Mouse (Mus musculus) midbrain, embryonic 10.5 days (tissue): ENCODE measurements around the gene Zfp93. TPM values are rescaled to one million over a fixed set of nuclear protein-coding genes. Genes with fewer than 3 reads are reported as not detected.
A peak's percentile ranks its signal among the peaks of the same experiment; 100 is the strongest.

Experiments used
- DNase-seq: peaks from one replicate; pipeline ENCODE4 v3.0.0-alpha.2; 2017; ENCODE audit warnings: low spot score
- H3K27ac ChIP-seq: fragments of 300-500 bp; sonication (generic); replicated peaks from 2 replicates; pipeline ENCODE4 v1.5.1; 2016; ENCODE audit warnings: mild to moderate bottlenecking
- H3K27me3 ChIP-seq: fragments of 300-500 bp; sonication (generic); 2 replicates; pipeline ENCODE4 v1.6.1; 2016; ENCODE audit warnings: low read depth, mild to moderate bottlenecking; ENCODE audit not compliant: poor library complexity, severe bottlenecking
- H3K36me3 ChIP-seq: fragments of 300-500 bp; sonication (generic); 2 replicates; pipeline ENCODE4 v1.6.1; 2016; ENCODE audit warnings: mild to moderate bottlenecking, moderate library complexity
- H3K4me1 ChIP-seq: fragments of 300-500 bp; sonication (generic); 2 replicates; pipeline ENCODE4 v1.6.1; 2016
- H3K4me3 ChIP-seq: fragments of 300-500 bp; sonication (generic); 2 replicates; pipeline ENCODE4 v1.5.1; 2016; ENCODE audit warnings: mild to moderate bottlenecking, moderate library complexity
- H3K9me3 ChIP-seq: fragments of 300-500 bp; sonication (generic); replicated peaks from 2 replicates; pipeline ENCODE4 v1.6.1; 2016; ENCODE audit warnings: mild to moderate bottlenecking
- WGBS: fragments of 180-500 bp; shearing (Covaris S2); methylation state at CpG from one replicate; pipeline ENCODE4 v1.1.7; 2016; 5-methylcytosine and 5-hydroxymethylcytosine counted together
- polyA plus RNA-seq: library from polyadenylated mRNA; unstranded; fragments of >200 nt; fragmentation: Nextera tagmentation; extraction: Ambion mirVana; gene quantifications from 2 replicates; pipeline ENCODE4 v1.2.1, GENCODE M21; 2016

Gene Zfp93
- polyA plus RNA-seq, 1 experiment from 2014 or later = 6.2 TPM

DNA sequence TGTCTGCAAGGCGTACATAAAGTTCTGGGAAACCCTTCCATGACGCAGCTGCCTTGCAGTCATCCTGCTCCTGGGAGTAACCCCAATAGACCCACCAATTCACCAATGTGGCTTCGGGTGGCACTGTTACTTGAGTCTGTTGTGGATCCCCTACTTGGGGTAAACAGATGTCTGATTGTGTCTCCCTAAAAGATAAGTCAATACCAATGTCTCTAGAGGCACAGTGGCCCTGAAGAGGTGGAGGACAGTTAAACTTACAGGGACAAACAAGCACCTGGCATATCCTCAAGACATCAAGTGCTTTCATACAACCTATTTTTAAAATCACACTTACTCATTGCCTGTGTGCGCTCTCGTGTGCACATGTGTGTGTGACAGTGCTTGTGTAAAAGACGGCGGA is 25.2 kb downstream of the Zfp93 start:
- no peak for DNase-seq
- H3K9me3 ChIP-seq = no peaks in the 10 kb centered on the region
- peaks cover 20% of the 10 kb centered on the region for H3K4me1 ChIP-seq
- WGBS = 98% methylated on average over 7 of the region's 7 CpGs
- peaks cover 74% of the 10 kb centered on the region for H3K36me3 ChIP-seq
- H3K4me3 ChIP-seq = no peak overlapping the region
- H3K27me3 ChIP-seq = no peaks in the 10 kb centered on the region
- no peak overlapping the region for H3K27ac ChIP-seq

DNA sequence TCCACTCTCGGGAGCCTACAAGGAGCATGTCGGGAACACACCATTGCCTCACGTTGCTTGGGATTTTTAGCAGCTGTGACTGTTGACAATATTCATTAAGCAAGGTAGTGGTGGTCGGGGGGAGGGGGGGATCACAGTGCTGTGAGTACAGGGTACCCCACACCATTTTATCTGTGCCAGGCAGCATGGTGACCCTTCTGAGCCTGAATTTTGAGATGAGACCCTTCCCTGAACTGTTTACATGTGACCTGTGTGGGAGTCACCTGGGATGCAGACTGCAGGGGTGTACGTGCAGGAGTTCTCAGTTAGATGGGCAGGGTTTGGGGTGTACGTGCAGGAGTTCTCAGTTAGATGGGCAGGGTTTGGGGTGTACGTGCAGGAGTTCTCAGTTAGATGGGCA is 26.2 kb downstream of the Zfp93 start:
- H3K4me1 ChIP-seq = peaks cover 27% of the 10 kb centered on the region
- peaks cover 65% of the 10 kb centered on the region for H3K36me3 ChIP-seq
- H3K27me3 ChIP-seq = no peaks in the 10 kb centered on the region
- DNase-seq = no peak
- WGBS = 95% methylated on average over 7 of the region's 7 CpGs
- H3K27ac ChIP-seq = no peak overlapping the region
- H3K9me3 ChIP-seq = no peaks in the 10 kb centered on the region
- H3K4me3 ChIP-seq = no peak overlapping the region

DNA sequence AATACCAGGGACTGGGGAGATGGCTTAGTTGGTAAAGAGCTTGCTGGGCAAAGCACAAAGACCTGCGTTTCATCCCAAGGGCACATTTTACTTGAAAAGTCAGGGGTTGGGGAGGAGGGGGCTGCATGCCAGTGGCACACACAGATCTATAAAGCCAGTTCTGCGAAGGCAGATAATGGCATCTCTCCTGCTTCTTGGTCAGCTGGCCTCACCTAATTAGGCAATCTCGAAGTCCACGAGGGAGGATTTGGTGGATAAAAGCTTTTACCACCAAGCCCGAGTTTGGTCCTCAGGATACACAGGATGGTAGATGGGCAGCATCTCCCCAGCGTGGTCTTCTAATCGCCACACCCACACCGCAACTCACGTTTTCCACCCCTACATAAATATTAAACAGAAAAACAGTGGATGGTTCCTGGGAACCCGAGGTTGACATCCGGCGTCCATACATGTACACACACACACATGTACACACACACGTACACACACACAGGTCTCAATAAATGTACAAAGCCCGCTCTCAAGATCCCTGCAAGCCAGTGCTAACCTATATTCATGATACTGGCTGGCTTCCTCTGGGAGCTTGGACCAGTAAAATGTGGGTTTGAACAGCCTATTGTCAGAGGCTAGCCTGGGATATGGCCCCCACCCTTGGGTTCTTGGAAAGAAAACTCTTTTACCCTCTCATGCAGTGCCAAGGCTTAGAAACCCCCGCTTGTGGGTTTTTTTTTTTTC is 27.3 kb downstream of the Zfp93 start:
- Histone ChIP-seq H3K36me3 (peaks cover 65% of the 10 kb centered on the region), H3K9me3 (no peaks in the 10 kb centered on the region), H3K27ac (no peak overlapping the region), H3K4me1 (peaks cover 27% of the 10 kb centered on the region), H3K27me3 (no peaks in the 10 kb centered on the region), H3K4me3 (peak overlapping the region; percentile 76; the same call in 1 of the 2 replicates)
- no peak for DNase-seq
- 94% methylated on average over 15 of the region's 15 CpGs for WGBS

DNA sequence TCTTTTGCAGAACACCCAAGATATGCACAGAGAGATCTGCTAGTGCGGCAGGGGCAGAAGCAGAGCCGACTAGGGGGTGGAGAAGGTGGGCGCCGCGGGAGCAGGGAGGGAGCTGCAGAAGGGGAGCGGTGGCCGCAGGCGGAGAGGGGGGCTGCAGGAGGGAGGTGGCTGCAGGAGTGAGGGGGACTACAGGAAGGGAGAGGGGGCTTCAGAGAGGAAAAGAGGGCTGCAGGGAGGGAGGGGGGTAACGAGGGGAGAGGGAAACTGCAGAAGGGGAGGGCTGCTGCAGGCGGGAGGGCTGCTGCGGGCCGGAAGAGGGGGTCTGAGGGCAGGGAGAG is 28.4 kb downstream of the Zfp93 start:
- H3K4me3 ChIP-seq = peak overlapping the region; percentile 76
- 1% methylated on average over 12 of the region's 12 CpGs for WGBS
- no peaks in the 10 kb centered on the region for H3K27me3 ChIP-seq
- H3K27ac ChIP-seq = peak overlapping the region; percentile 91
- peaks cover 27% of the 10 kb centered on the region for H3K4me1 ChIP-seq
- H3K36me3 ChIP-seq = peaks cover 65% of the 10 kb centered on the region
- no peak for DNase-seq
- H3K9me3 ChIP-seq = no peaks in the 10 kb centered on the region

DNA sequence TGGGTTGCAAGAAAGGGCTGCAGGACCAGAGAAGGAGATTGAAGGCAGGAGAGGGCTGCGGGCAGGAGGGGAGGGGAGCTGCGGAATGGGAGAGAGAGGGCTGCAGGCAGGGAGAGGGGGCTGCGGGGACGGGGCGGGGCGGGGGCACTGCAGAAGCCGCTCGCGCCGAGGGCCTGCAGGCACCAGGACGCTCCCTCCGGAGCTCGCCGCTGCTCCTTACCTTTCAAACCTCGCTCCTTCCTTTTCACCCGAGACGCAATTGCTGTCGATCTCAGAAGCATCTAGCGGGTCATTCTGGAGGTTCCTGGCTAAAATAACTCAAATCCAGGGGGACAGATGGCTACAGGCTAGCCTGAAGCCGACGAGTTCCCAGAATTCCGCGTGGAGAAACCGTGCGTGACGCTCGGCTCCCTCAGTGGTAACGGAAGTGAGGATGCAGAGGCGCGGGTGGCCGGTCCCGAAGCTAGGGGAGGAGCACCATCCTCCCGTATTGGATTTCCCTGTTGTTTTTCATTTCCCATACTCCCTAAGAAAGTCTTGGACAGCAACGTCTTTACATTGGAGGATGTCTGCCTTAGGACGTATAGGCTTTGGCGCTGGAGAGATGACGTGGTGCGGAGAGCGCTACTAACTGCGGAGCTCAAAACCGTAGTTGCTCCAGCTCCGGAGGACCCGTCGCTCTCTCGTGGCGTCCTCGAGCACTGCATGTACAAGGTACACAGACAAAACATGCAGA is 28.9 kb downstream of the Zfp93 start:
- Histone ChIP-seq H3K36me3 (peaks cover 63% of the 10 kb centered on the region), H3K27me3 (no peaks in the 10 kb centered on the region), H3K9me3 (no peaks in the 10 kb centered on the region), H3K4me1 (peaks cover 27% of the 10 kb centered on the region), H3K4me3 (peak overlapping the region; percentile 76), H3K27ac (peak overlapping the region; percentile 91)
- peak; percentile 83 for DNase-seq
- WGBS = under 1% methylated on average over 45 of the region's 47 CpGs

DNA sequence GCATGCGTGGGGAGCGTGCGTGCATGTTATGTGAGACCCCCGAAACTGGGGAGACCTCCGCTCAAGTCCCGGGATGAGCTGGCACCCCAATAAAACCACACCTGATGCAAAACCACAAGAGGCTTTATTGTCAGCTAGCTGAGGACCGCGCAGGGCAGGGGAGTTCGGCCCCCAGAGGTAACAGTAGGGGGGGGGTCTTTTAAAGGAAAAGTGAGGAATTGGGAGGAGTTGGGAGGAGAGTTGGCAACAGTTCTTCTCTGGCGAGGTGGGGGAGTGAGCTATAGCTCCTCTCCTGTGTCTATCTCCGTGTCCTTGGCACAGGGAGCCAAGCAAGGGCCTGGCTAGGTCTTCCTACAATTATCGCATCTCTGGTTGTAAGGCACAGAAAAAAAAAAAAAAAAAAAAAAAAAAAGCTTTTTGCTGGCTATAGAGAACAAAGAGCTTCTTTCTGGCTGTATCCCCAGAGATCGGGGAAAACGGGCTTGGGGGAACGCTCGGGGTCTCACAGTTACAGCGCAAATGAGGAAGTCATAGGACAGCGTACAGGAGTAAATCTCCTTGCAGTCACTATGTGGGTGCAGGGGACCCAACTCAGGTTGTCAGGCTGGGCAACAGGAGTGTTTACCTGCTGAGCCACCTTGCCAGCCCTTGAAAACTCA is 29.7 kb downstream of the Zfp93 start:
- H3K27ac ChIP-seq = peak overlapping the region; percentile 91
- peaks cover 59% of the 10 kb centered on the region for H3K36me3 ChIP-seq
- H3K4me3 ChIP-seq = peak overlapping the region; percentile 76
- peak; percentile 34 for DNase-seq
- no peaks in the 10 kb centered on the region for H3K27me3 ChIP-seq
- WGBS = 1% methylated on average over 18 of the region's 18 CpGs
- H3K9me3 ChIP-seq = no peaks in the 10 kb centered on the region
- H3K4me1 ChIP-seq = peaks cover 27% of the 10 kb centered on the region

DNA sequence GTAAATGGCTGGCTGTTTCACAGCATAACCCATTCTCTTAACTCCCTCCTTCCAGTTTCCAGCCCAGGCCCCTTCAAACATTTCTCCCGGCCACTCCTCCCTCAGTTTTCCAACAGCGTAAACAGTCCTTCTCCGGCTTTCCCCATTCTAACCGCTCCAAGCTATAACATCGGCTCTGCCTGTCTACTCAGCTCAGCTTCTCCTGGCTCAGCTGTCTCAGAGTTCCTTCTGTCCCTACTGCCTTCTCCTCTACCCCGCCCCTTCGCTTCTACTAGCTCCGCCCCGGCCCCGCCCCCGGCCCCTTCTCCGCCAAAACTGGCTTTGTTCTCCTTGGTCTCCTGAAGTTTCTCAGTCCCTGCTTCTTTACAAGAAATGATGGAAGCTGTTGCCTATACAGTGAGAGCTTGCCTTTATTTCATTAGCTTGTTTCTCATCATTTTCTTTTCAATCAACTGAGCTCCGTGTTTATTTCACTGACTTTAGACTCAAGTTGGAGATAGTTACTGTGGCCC is 30.6 kb downstream of the Zfp93 start, which contains the start of gene Zfp61:
Gene Zfp61, minus strand, starts transcription at position 462 of the 512 bp plus-strand sequence.
- 2% methylated on average over 13 of the region's 13 CpGs for WGBS
- H3K36me3 ChIP-seq = peaks cover 56% of the 10 kb centered on the region
- H3K27me3 ChIP-seq = no peaks in the 10 kb centered on the region
- H3K27ac ChIP-seq = peak within 1 kb of the TSS; percentile 91
- peaks cover 27% of the 10 kb centered on the region for H3K4me1 ChIP-seq
- no peaks in the 10 kb centered on the region for H3K9me3 ChIP-seq
- peak within 1 kb of the TSS; percentile 76 for H3K4me3 ChIP-seq
- peak; percentile 86 for DNase-seq

DNA sequence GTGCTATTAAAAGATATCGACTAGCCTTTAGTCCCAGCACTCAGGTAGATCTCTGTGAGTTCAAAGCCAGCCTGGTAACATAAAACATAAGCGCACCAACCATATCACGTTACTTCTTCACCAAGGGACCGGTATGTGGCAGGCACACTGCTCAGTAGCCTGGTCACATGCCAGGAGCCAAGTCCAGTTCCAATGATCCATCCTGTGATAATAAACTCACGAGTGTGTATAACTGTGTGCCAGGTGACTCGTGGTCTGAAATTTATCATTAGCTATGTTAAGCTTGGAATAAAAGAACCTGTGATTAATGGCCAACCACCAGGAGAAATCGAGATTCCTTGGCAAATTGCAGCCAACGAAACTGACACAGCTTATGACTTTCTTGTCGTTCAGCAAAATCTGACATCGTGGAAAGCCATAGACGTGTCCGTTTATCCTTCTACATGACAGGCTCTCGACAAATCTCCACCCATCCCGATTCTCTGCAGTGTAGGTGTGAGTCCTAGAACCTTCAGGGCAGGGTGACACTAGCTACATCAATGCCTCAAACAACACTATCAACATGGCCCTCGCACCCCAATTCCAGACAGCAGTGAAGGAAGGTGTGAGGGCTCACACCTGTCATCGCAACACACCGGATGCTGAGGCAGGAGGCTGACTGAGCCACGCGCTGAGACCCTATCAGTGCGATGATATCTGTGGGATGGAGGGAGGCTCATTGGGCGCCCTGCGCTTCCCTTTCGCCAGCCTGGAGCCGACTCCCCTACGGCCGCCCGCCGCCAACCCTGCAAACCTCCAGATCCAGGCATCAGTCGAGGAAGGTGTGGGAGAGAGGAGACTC is 45.7 kb downstream of the Zfp93 start:
- H3K4me1 ChIP-seq = peaks cover 13% of the 10 kb centered on the region
- H3K4me3 ChIP-seq = peak overlapping the region; percentile 66
- no peaks in the 10 kb centered on the region for H3K9me3 ChIP-seq
- H3K27me3 ChIP-seq = no peaks in the 10 kb centered on the region
- WGBS = 31% methylated on average over 29 of the region's 29 CpGs
- peaks cover 18% of the 10 kb centered on the region for H3K36me3 ChIP-seq
- H3K27ac ChIP-seq = peak overlapping the region; percentile 85
- no peak for DNase-seq

DNA sequence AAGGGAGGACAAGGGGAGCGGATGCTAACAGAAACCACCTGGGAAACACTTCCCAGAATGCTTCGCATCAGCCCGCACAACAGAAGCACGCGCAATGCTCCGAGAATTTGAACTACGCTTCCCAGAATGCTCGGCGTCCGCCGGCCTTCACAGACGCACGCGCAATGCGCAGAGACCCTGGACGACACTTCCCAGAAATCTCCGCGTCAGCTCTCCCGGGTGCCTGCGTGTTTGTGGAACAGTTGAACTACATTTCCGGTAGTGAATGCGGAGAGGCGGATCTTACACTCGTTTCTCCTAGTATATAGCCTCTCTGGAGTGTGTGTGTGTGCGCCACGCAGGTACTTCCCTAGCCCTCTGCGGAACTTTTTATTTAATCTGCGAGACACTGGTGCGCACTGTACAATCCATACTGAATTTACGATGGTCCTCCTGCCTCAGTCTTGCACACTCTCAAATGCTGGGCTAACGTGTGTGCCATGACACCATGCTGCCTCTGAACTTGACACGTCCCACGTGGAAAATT is 46.4 kb downstream of the Zfp93 start, which contains the start of gene Zfp94:
Gene Zfp94, minus strand, starts transcription at position 100 of the 526 bp plus-strand sequence.
- H3K36me3 ChIP-seq = peaks cover 11% of the 10 kb centered on the region
- 1% methylated on average over 33 of the region's 33 CpGs for WGBS
- peak within 1 kb of the TSS; percentile 85 for H3K27ac ChIP-seq

DNA sequence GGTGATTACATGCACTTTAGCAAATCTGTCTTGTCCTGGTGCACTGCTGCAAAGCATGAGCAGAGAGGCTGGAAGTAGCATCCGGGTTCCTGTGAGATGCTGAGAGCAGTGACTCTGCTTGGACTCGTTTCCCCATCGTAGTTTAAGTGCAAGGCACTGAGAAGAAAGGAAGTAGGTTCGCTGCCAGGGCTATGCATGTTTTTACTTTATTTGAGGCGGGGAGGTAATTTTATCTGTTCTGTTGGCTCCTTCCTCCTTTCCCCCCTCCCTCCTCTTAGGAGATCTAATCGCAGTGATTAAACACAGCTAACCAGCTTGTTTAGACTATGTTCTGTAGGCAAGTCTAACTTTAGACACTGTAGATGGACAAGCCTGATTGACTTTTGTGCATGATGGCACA is 48.7 kb downstream of the Zfp93 start:
- Histone ChIP-seq H3K4me1 (peaks cover 13% of the 10 kb centered on the region), H3K27me3 (no peaks in the 10 kb centered on the region), H3K4me3 (no peak overlapping the region), H3K36me3 (no peaks in the 10 kb centered on the region), H3K9me3 (peaks cover 3% of the 10 kb centered on the region; the same call in 1 of the 2 replicates), H3K27ac (no peak overlapping the region)
- 82% methylated on average over 6 of the region's 6 CpGs for WGBS
- DNase-seq = no peak

More for the DNA sequence above, 46.4 kb downstream of the Zfp93 start, which contains the start of gene Zfp94:
- Histone ChIP-seq H3K4me1 (peaks cover 13% of the 10 kb centered on the region), H3K4me3 (peak within 1 kb of the TSS; percentile 66), H3K9me3 (no peaks in the 10 kb centered on the region), H3K27me3 (no peaks in the 10 kb centered on the region)
- DNase-seq = peak; percentile 92

DNA sequence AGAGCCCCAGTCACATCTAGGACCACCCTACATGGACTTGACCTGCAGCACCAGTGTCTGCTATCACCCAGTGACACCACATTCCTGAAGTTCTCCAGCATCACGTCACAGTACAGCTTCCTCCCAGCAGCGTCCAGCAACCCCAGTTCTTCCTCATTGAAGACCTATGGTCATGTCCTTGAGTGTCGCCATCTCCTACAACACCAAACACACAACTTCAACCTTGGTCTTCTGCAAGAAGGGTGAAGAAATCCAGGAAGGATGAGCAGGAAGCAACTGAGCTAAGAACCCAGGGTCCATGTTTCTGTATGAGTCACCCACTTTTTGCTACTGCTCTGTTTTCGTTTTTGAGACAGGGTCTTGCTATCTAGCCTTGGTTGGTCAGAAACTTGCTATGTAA is 52.4 kb downstream of the Zfp93 start:
- H3K4me1 ChIP-seq = peaks cover 13% of the 10 kb centered on the region
- WGBS = 81% methylated on average over 4 of the region's 4 CpGs

More for the DNA sequence above, 52.4 kb downstream of the Zfp93 start:
- Histone ChIP-seq H3K36me3 (no peaks in the 10 kb centered on the region), H3K9me3 (peaks cover 13% of the 10 kb centered on the region; the same call in 1 of the 2 replicates), H3K27ac (no peak overlapping the region), H3K27me3 (no peaks in the 10 kb centered on the region), H3K4me3 (no peak overlapping the region)
- no peak for DNase-seq
